Mouse (Mus musculus): ENCODE measurements around the gene Pyy. TPM values are rescaled to one million over a fixed set of nuclear protein-coding genes. Genes with fewer than 3 reads are reported as not detected.

Pyy gene
- polyA plus RNA-seq (2017; shearing (Covaris generic)) = not detected

GRCm38 (mm10) chr11:102107732-102108131, at the start of gene Pyy:
Gene Pyy (minus strand): TSS chr11:102107832.

GRCm38 (mm10) chr11:102156039-102156785, 48.6 kb upstream of the Pyy start, which contains the start of gene Tmem101:
Gene Tmem101 (minus strand): TSS chr11:102156404.

DNA sequence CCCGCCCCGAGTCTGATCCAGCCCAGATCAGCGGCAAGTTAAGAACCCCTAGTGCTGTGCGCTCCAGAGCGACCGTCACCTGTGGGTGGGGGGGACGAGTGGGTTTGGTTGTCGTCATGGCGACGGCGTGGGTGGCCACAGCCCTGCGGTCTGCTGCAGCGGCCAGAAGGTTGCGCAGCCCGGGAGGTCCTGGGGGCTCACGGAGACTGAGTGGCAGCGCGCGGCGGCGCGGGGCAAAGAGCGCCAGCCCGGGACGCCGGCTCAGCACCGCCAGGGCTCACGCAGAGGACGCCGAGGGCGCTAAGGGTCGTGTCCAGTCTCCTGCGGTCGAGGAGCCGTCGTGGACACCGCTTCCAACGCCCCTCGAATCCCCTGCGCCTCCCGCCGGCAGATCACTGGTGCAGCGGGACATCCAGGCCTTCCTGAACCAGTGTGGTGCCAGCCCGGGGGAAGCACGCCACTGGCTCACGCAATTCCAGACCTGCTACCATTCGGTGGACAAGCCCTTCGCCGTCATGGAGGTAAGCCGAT, 37.9 kb upstream of the Pyy start, which contains the start of gene Nags:
TSS of gene Nags (plus strand) at position 43 of the 531 bp plus-strand sequence.

DNA sequence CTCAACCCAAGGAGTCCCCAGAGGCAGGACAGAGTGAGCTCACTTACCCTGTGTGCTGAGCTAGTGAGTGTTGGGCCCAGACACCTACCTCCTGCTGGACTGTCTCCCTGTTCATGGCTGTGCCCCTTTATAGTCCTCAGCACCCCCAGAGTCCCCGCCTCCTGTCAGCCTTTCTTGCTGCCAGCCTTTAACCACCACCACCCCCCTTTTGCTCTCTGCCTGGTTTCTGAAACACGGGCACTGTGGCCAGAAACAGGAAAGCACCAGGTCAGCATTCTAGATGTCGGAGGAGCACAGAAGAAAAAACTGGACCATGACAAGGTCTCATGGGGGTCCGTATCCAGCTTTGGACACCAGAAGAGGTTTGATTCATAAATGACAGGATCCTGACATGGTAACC, 6.4 kb downstream of the Pyy start, which contains the start of gene Ppy:
TSS of gene Ppy (minus strand) at position 101 of the 400 bp plus-strand sequence.

GRCm38 (mm10) chr11:102087931-102088898, 19.4 kb downstream of the Pyy start, which contains the start of gene Mpp2:
Gene Mpp2 (minus strand): TSS chr11:102088515.

Other genes with a start within 250 kb of the Pyy start
- not detected for gene Meox1, start 213.5 kb downstream of the Pyy start, polyA plus RNA-seq (2017; shearing (Covaris generic))
- gene Sost, start 140.8 kb downstream of the Pyy start, polyA plus RNA-seq (2017; shearing (Covaris generic)) = not detected
- gene Cfap97d1, start 123.6 kb downstream of the Pyy start, polyA plus RNA-seq (2017; shearing (Covaris generic)) = not detected
- 1 to 10 TPM in 1 of 2 experiments, under 1 TPM in 1; 0.40 to 1.2 TPM for gene Dusp3, start 120.8 kb downstream of the Pyy start, polyA plus RNA-seq (2017; shearing (Covaris generic))
- gene Mpp3, start 79.4 kb downstream of the Pyy start, polyA plus RNA-seq (2017; shearing (Covaris generic)) = under 1 TPM in 1 of 2 experiments, not detected in 1; 0.73 TPM
- under 1 TPM in 1 of 2 experiments, not detected in 1; 0.93 TPM for gene Cd300lg, start 66.3 kb downstream of the Pyy start, polyA plus RNA-seq (2017; shearing (Covaris generic))
- gene Mpp2, start 19.3 kb downstream of the Pyy start, polyA plus RNA-seq (2017; shearing (Covaris generic)) = 1 to 10 TPM; 3.1 to 4.8 TPM
- gene Ppy, start 6.5 kb downstream of the Pyy start, polyA plus RNA-seq (2017; shearing (Covaris generic)) = not detected
- under 1 TPM in 1 of 2 experiments, not detected in 1; 0.89 TPM for gene Nags, start 37.7 kb upstream of the Pyy start, polyA plus RNA-seq (2017; shearing (Covaris generic))
- gene Tmem101, start 48.6 kb upstream of the Pyy start, polyA plus RNA-seq (2017; shearing (Covaris generic)) = 10 to 100 TPM in 1 of 2 experiments, 1 to 10 TPM in 1; 7.5 to 12.3 TPM
- 10 to 100 TPM; 47.6 to 52.8 TPM for gene Lsm12, start 77.5 kb upstream of the Pyy start, polyA plus RNA-seq (2017; shearing (Covaris generic))
- gene G6pc3, start 81.8 kb upstream of the Pyy start, polyA plus RNA-seq (2017; shearing (Covaris generic)) = 10 to 100 TPM; 37.7 to 48.2 TPM
- gene Hdac5, start 122.3 kb upstream of the Pyy start, polyA plus RNA-seq (2017; shearing (Covaris generic)) = 10 to 100 TPM; 21.2 to 52.7 TPM
- gene BC030867, start 141.1 kb upstream of the Pyy start, polyA plus RNA-seq (2017; shearing (Covaris generic)) = 1 to 10 TPM in 1 of 2 experiments, under 1 TPM in 1; 0.36 to 1.0 TPM
- gene Asb16, start 160.9 kb upstream of the Pyy start, polyA plus RNA-seq (2017; shearing (Covaris generic)) = not detected
- gene Tmub2, start 177.1 kb upstream of the Pyy start, polyA plus RNA-seq (2017; shearing (Covaris generic)) = 10 to 100 TPM; 58.4 to 59.3 TPM
- 10 to 100 TPM; 14.7 to 17.3 TPM for gene Atxn7l3, start 188.8 kb upstream of the Pyy start, polyA plus RNA-seq (2017; shearing (Covaris generic))
- 100 to 1,000 TPM; 122 to 151 TPM for gene Ubtf, start 211.9 kb upstream of the Pyy start, polyA plus RNA-seq (2017; shearing (Covaris generic))

Measured in inflammation-experienced regulatory T-cells (primary cell).